Mouse (Mus musculus) limb, embryonic 11.5 days (tissue): ENCODE data around the gene Rbp7. TPM values are rescaled to one million over a fixed set of nuclear protein-coding genes. Genes with fewer than 3 reads are reported as not detected.

ENCODE experiments used
- ATAC-seq: fragments of 200-750 bp; cut with Nextera tagmentation; 2 replicates; pipeline ENCODE4 v1.8.0; 2017; ENCODE audit warnings: low read depth; ENCODE audit not compliant: insufficient number of reproducible peaks, low FRiP score, low TSS enrichment
- DNase-seq: peaks from one replicate; pipeline ENCODE4 v3.0.0-alpha.2; 2015; ENCODE audit warnings: low spot score
- H3K27ac ChIP-seq: fragments of 300-500 bp; sonication (generic); replicated peaks from 2 replicates; pipeline ENCODE4 v1.5.1; 2014; ENCODE audit warnings: low read depth, mild to moderate bottlenecking, low read length
- H3K27me3 ChIP-seq: fragments of 300-500 bp; sonication (generic); 2 replicates; pipeline ENCODE4 v1.6.1; 2014; ENCODE audit warnings: mild to moderate bottlenecking, low read length, mixed read lengths; ENCODE audit not compliant: control insufficient read depth, insufficient read depth
- H3K36me3 ChIP-seq: fragments of 300-500 bp; sonication (generic); 2 replicates; pipeline ENCODE4 v1.6.1; 2014; ENCODE audit warnings: mild to moderate bottlenecking, low read length, moderate library complexity, mixed read lengths; ENCODE audit not compliant: control insufficient read depth, insufficient read depth
- H3K4me1 ChIP-seq: fragments of 300-500 bp; sonication (generic); 2 replicates; pipeline ENCODE4 v1.6.1; 2014; ENCODE audit warnings: low read length, mixed read lengths; ENCODE audit not compliant: control insufficient read depth, insufficient read depth
- H3K4me2 ChIP-seq: fragments of 300-500 bp; sonication (generic); 2 replicates; pipeline ENCODE4 v1.6.1; 2014; ENCODE audit warnings: low read depth, mild to moderate bottlenecking, moderate library complexity; ENCODE audit not compliant: severe bottlenecking
- H3K4me3 ChIP-seq: fragments of 300-500 bp; sonication (generic); 2 replicates; pipeline ENCODE4 v1.5.1; 2014; ENCODE audit warnings: low read depth, low read length
- H3K9ac ChIP-seq: fragments of 300-500 bp; sonication (generic); 2 replicates; pipeline ENCODE4 v1.6.1; 2014; ENCODE audit warnings: mild to moderate bottlenecking, low read length
- H3K9me3 ChIP-seq: fragments of 300-500 bp; sonication (generic); 2 replicates; pipeline ENCODE4 v1.6.1; 2016; ENCODE audit warnings: low read length; ENCODE audit not compliant: control insufficient read depth
- WGBS: fragments of 180-500 bp; shearing (Covaris S2); extraction: QIAGEN DNeasy Blood & Tissue Kit; methylation state at CpG from one replicate; pipeline ENCODE4 v1.1.7; 2014; 5-methylcytosine and 5-hydroxymethylcytosine counted together
- polyA plus RNA-seq: library from polyadenylated mRNA; unstranded; fragments of >200 nt; fragmentation: Nextera tagmentation; extraction: Ambion mirVana; gene quantifications from 2 replicates; pipeline ENCODE4 v1.2.1, GENCODE M21; 2014

Gene Rbp7
- polyA plus RNA-seq, 1 experiment from 2014 or later = not detected

GRCm38 (mm10) chr4:149400878-149401590 lies 53.7 kb downstream of the Rbp7 start:
- 83% methylated on average over 12 of the region's 12 CpGs for WGBS
- Histone ChIP-seq H3K9ac (no peak overlapping the region), H3K4me2 (no peak overlapping the region), H3K4me3 (no peak overlapping the region), H3K9me3 (no peaks in the 10 kb centered on the region), H3K36me3 (peaks cover 2% of the 10 kb centered on the region; the same call in 1 of the 2 replicates), H3K4me1 (peaks cover 21% of the 10 kb centered on the region), H3K27me3 (no peaks in the 10 kb centered on the region), H3K27ac (no peak overlapping the region)
- DNase-seq (no peak), ATAC-seq (no peak)

Other genes starting within 250 kb of the Rbp7 start
- 35.6 and 41.7 TPM in 2 replicates for gene Kif1b, start 147.3 kb downstream of the Rbp7 start, polyA plus RNA-seq
- 49.5 and 58.5 TPM in 2 replicates for gene Ube4b, start 28.2 kb downstream of the Rbp7 start, polyA plus RNA-seq
- gene Tmem274, start 22.4 kb upstream of the Rbp7 start, polyA plus RNA-seq = 0.55 TPM in 1 of 2 replicates, not detected in the other
- 15.8 and 16.5 TPM in 2 replicates for gene Nmnat1, start 30.2 kb upstream of the Rbp7 start, polyA plus RNA-seq
- gene Lzic, start 30.3 kb upstream of the Rbp7 start, polyA plus RNA-seq = 61.5 and 64.6 TPM in 2 replicates
- 74.7 and 84.6 TPM in 2 replicates for gene Ctnnbip1, start 63.3 kb upstream of the Rbp7 start, polyA plus RNA-seq
- gene Clstn1, start 131.5 kb upstream of the Rbp7 start, polyA plus RNA-seq = 24.7 and 30.6 TPM in 2 replicates
- 2.7 and 2.9 TPM in 2 replicates for gene Pik3cd, start 247.6 kb upstream of the Rbp7 start, polyA plus RNA-seq